Mouse (Mus musculus) kidney, adult 11 months (tissue): ENCODE data around the gene Acot2.
A peak's percentile ranks its signal among the peaks of the same experiment; 100 is the strongest.

Source experiments
- DNase-seq: peaks from one replicate; pipeline ENCODE4 v3.0.0; 2022

Acot2 gene

DNA sequence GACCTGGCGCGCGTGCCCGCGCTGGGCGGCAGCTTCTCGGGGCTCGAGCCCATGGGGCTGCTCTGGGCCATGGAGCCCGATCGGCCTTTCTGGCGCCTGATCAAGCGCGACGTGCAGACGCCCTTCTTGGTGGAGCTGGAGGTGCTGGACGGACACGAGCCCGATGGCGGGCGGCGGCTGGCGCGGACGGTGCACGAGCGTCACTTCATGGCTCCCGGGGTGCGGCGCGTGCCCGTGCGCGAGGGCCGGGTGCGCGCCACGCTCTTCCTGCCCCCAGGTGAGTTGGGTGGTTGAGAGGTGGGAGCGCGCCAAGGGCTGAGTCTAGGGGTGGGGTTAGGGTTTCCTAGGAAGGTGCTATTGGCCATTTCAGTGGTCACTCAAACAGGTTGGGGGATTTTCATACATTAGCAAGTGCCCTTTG lies 51.0 kb downstream of the Acot2 start, which contains the start of gene Gm49366:
TSS of gene Gm49366 (plus strand) at position 245 of the 421 bp plus-strand sequence.
- DNase-seq = peak; percentile 75

DNA sequence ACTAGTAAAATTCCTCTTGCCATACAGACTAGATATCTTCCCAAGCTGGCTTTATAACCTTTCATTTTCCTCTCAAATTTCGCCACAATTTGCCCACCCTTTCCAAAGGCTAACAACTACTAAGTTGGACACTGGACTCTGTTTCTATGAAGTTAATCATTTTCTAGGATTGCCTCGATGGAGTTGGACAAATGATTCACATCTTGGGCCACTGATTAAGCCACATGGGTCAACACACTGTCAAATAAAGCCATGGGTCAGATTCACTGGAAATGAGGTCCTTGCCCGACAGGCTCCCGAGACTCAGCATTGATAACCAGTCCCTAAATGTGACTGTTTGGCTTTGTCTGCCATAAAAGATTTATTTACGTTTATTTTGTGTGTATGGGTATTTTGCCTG lies 54.6 kb downstream of the Acot2 start:
- peak; percentile 82 for DNase-seq
